Mouse (Mus musculus): ENCODE results near the gene Gm10974. TPM values are rescaled to one million over a fixed set of nuclear protein-coding genes. Genes with fewer than 3 reads are reported as not detected.
A peak's percentile ranks its signal among the peaks of the same experiment; 100 is the strongest.

Gm10974 gene
- polyA plus RNA-seq, 1 experiment: not detected

GRCm38 (mm10) chr7:66405951-66406721, 40.4 kb downstream of the Gm10974 start:
- TF ChIP-seq POLR2A (IDR thresholded peaks at IDR 0.05; ENCODE audit: borderline replicate concordance, extremely low read depth, insufficient read depth, insufficient read length, poor library complexity, severe bottlenecking): no peak

GRCm38 (mm10) chr7:66406971-66407370, 41.3 kb downstream of the Gm10974 start:
- DNase-seq (ENCODE audit: low read depth): no peak
- TF ChIP-seq POLR2A (IDR thresholded peaks at IDR 0.05; ENCODE audit: borderline replicate concordance, extremely low read depth, insufficient read depth, insufficient read length, poor library complexity, severe bottlenecking) (no peak), CTCF (IDR thresholded peaks at IDR 0.05; ENCODE audit: borderline replicate concordance, extremely low read depth, insufficient read depth, insufficient read length) (no peak)

More at GRCm38 (mm10) chr7:66405951-66406721, 40.4 kb downstream of the Gm10974 start:
- DNase-seq (ENCODE audit: low read depth): no peak

- DNase-seq (ENCODE audit: low read depth): peak; percentile 63
- TF ChIP-seq CTCF (IDR thresholded peaks at IDR 0.05; ENCODE audit: borderline replicate concordance, extremely low read depth, insufficient read depth, insufficient read length) (peak; percentile 67; the same call in 1 of the 2 replicates), POLR2A (IDR thresholded peaks at IDR 0.05; ENCODE audit: borderline replicate concordance, extremely low read depth, insufficient read depth, insufficient read length, poor library complexity, severe bottlenecking) (no peak)
These were observed 43.7 kb downstream of the Gm10974 start for GRCm38 (mm10) chr7:66409433-66409832.

- DNase-seq (ENCODE audit: low read depth): peak; percentile 44
- TF ChIP-seq POLR2A (IDR thresholded peaks at IDR 0.05; ENCODE audit: borderline replicate concordance, extremely low read depth, insufficient read depth, insufficient read length, poor library complexity, severe bottlenecking): no peak
- no peak for TF ChIP-seq CTCF (IDR thresholded peaks at IDR 0.05; ENCODE audit: borderline replicate concordance, extremely low read depth, insufficient read depth, insufficient read length)
These were observed 47.4 kb downstream of the Gm10974 start for GRCm38 (mm10) chr7:66413093-66413492.

- DNase-seq (ENCODE audit: low read depth): no peak
- TF ChIP-seq CTCF (IDR thresholded peaks at IDR 0.05; ENCODE audit: borderline replicate concordance, extremely low read depth, insufficient read depth, insufficient read length) (no peak), POLR2A (IDR thresholded peaks at IDR 0.05; ENCODE audit: borderline replicate concordance, extremely low read depth, insufficient read depth, insufficient read length, poor library complexity, severe bottlenecking) (no peak)
These were observed 51.1 kb downstream of the Gm10974 start for GRCm38 (mm10) chr7:66416829-66417228.

- DNase-seq (ENCODE audit: low read depth): no peak
- no peak for TF ChIP-seq POLR2A (IDR thresholded peaks at IDR 0.05; ENCODE audit: borderline replicate concordance, extremely low read depth, insufficient read depth, insufficient read length, poor library complexity, severe bottlenecking)
- TF ChIP-seq CTCF (IDR thresholded peaks at IDR 0.05; ENCODE audit: borderline replicate concordance, extremely low read depth, insufficient read depth, insufficient read length): no peak
These were observed 53.3 kb downstream of the Gm10974 start for GRCm38 (mm10) chr7:66418981-66419380.

GRCm38 (mm10) chr7:66421903-66422302, 56.2 kb downstream of the Gm10974 start:
- TF ChIP-seq CTCF (IDR thresholded peaks at IDR 0.05; ENCODE audit: borderline replicate concordance, extremely low read depth, insufficient read depth, insufficient read length): no peak
- TF ChIP-seq POLR2A (IDR thresholded peaks at IDR 0.05; ENCODE audit: borderline replicate concordance, extremely low read depth, insufficient read depth, insufficient read length, poor library complexity, severe bottlenecking): no peak
- no peak for DNase-seq (ENCODE audit: low read depth)

- TF ChIP-seq POLR2A (IDR thresholded peaks at IDR 0.05; ENCODE audit: borderline replicate concordance, extremely low read depth, insufficient read depth, insufficient read length, poor library complexity, severe bottlenecking) (no peak), CTCF (IDR thresholded peaks at IDR 0.05; ENCODE audit: borderline replicate concordance, extremely low read depth, insufficient read depth, insufficient read length) (no peak)
- no peak for DNase-seq (ENCODE audit: low read depth)
These were observed 61.3 kb downstream of the Gm10974 start for GRCm38 (mm10) chr7:66427053-66427436.

- peak; percentile 60 for DNase-seq (ENCODE audit: low read depth)
- no peak for TF ChIP-seq POLR2A (IDR thresholded peaks at IDR 0.05; ENCODE audit: borderline replicate concordance, extremely low read depth, insufficient read depth, insufficient read length, poor library complexity, severe bottlenecking)
- no peak for TF ChIP-seq CTCF (IDR thresholded peaks at IDR 0.05; ENCODE audit: borderline replicate concordance, extremely low read depth, insufficient read depth, insufficient read length)
These were observed 61.9 kb downstream of the Gm10974 start, which contains the start of gene Aldh1a3 for GRCm38 (mm10) chr7:66427437-66428161. Gene Aldh1a3, minus strand, starts transcription at chr7:66427517.

GRCm38 (mm10) chr7:66434453-66434935, 68.8 kb downstream of the Gm10974 start:
- DNase-seq (ENCODE audit: low read depth): peak; percentile 73
- TF ChIP-seq CTCF (IDR thresholded peaks at IDR 0.05; ENCODE audit: borderline replicate concordance, extremely low read depth, insufficient read depth, insufficient read length): peak; percentile 90
- no peak for TF ChIP-seq POLR2A (IDR thresholded peaks at IDR 0.05; ENCODE audit: borderline replicate concordance, extremely low read depth, insufficient read depth, insufficient read length, poor library complexity, severe bottlenecking)

Other genes starting within 250 kb of the Gm10974 start
- 2.7 and 5.5 TPM in 2 replicates for gene Lrrk1, start 22.4 kb downstream of the Gm10974 start, polyA plus RNA-seq (2012; rRNA removed)
- 1.6 and 2.2 TPM in 2 replicates for gene Aldh1a3, start 61.6 kb downstream of the Gm10974 start, polyA plus RNA-seq (2012; rRNA removed)

Data from brain, embryonic 14.5 days (tissue).